Mouse (Mus musculus): ENCODE data around the gene Akip1. TPM values are rescaled to one million over a fixed set of nuclear protein-coding genes. Genes with fewer than 3 reads are reported as not detected.

Akip1 gene
- total and polyA plus RNA-seq, 2 experiments from 2014 or later = 15.5 to 17.5 TPM

DNA sequence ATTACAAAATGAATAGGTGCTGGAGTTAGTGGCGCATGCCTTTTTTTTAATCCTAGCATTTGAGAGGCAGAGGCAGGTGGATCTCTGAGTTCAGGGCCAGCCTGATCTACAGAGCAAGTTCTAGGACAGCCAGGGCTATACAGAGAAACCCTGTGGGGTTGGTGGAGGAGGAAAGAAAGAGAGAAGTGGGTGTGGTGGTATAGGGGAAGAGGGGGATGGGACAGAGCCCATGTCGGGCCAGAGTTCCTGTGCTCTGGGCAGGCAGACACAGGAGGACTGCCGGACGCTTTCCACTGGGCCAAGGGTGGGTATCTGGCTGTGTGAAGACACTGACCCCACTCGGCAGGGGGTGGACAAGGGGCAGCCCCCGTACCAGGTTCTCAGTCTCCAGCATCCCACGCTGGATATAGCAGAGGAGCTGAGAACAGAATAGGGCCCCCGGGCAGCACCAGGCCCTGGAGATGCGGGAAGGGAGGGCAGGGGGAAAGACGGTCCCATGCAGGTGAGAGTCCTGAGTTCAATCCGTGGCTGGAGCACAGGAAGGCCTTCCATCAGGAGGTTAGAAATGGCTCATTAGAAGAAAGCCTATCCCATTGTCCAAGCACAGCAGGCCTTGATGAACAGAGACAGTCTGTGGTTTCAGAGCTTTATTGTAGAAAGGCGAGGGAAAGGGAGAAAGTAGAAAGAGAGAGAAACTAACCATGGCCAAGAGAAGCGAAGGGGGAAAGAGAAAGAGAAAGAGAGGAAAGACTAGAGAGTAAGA is 8.7 kb upstream of the Akip1 start:
- TF ChIP-seq CTCF (IDR thresholded peaks at IDR 0.05; ENCODE audit: low read depth) = no peak
- no peaks in the 10 kb centered on the region for H3K9me3 ChIP-seq (ENCODE audit: low read length)
- DNase-seq = no peak
- H3K4me2 ChIP-seq (ENCODE audit: low read depth) = no peak overlapping the region
- no peaks in the 10 kb centered on the region for H3K27me3 ChIP-seq (ENCODE audit: insufficient read depth, low read length)
- no peaks in the 10 kb centered on the region for H3K4me1 ChIP-seq (ENCODE audit: insufficient read depth)
- no peak overlapping the region for H3K27ac ChIP-seq (ENCODE audit: low read depth, low read length)
- no peak overlapping the region for H3K4me3 ChIP-seq (ENCODE audit: low read depth, low read length)
- H3K9ac ChIP-seq = no peak overlapping the region
- H3K36me3 ChIP-seq (ENCODE audit: insufficient read depth) = no peaks in the 10 kb centered on the region
- ATAC-seq = no peak
- WGBS = 80% methylated on average over 13 of the region's 13 CpGs

DNA sequence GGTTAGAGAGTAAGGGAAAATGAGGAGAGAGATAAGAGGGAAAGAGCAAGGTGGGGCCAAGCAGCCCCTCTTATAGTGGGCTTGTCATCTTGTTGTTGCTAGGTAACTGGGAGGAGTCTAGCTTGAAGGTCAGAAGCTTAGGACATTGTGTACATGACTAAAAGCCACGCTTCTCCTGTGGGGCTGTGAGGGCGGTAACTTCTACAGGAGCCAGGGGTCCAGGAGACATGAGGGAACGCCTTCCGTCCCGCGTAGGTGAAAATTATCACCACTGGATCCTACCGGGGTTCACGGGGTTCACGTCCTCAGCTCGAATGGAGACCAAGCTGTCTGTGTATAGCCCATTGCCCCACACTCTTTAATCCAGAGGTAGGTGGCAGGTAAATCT is 8.2 kb upstream of the Akip1 start:
- TF ChIP-seq CTCF (IDR thresholded peaks at IDR 0.05; ENCODE audit: low read depth) = no peak
- no peak overlapping the region for H3K4me2 ChIP-seq (ENCODE audit: low read depth)
- no peak for ATAC-seq
- no peaks in the 10 kb centered on the region for H3K9me3 ChIP-seq (ENCODE audit: low read length)
- H3K4me1 ChIP-seq (ENCODE audit: insufficient read depth) = no peaks in the 10 kb centered on the region
- H3K36me3 ChIP-seq (ENCODE audit: insufficient read depth) = no peaks in the 10 kb centered on the region
- no peaks in the 10 kb centered on the region for H3K27me3 ChIP-seq (ENCODE audit: insufficient read depth, low read length)
- H3K4me3 ChIP-seq (ENCODE audit: low read depth, low read length) = no peak overlapping the region
- H3K27ac ChIP-seq (ENCODE audit: low read depth, low read length) = no peak overlapping the region
- WGBS = 92% methylated on average over 10 of the region's 10 CpGs
- H3K9ac ChIP-seq = no peak overlapping the region
- no peak for DNase-seq

DNA sequence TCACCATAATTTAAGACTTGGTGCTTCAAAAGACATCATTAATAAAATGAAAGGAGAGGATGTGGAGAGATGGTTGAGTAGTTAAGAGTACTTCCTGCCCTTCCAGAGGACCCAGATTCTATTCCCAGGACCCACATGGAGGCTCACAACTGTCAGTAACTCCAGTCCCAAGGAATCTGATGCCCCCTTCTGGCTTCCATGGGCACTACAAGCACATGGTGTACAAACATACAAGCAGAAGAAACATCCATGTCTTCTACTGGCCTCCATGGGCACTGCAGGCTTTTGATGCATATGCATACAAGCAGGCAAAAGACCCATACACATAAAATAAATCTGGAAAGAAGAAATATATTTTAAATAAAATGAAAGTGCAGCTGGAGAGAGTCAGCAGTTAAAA is 3.3 kb upstream of the Akip1 start:
- Histone ChIP-seq H3K27me3 (ENCODE audit: insufficient read depth, low read length) (no peaks in the 10 kb centered on the region), H3K4me2 (ENCODE audit: low read depth) (no peak overlapping the region), H3K9ac (no peak overlapping the region), H3K4me3 (ENCODE audit: low read depth, low read length) (no peak overlapping the region), H3K27ac (ENCODE audit: low read depth, low read length) (no peak overlapping the region), H3K4me1 (ENCODE audit: insufficient read depth) (no peaks in the 10 kb centered on the region), H3K9me3 (ENCODE audit: low read length) (no peaks in the 10 kb centered on the region), H3K36me3 (ENCODE audit: insufficient read depth) (no peaks in the 10 kb centered on the region)
- TF ChIP-seq CTCF (IDR thresholded peaks at IDR 0.05; ENCODE audit: low read depth) = peak; percentile 32; the same call in 1 of the 2 replicates
- DNase-seq = no peak
- ATAC-seq = no peak

DNA sequence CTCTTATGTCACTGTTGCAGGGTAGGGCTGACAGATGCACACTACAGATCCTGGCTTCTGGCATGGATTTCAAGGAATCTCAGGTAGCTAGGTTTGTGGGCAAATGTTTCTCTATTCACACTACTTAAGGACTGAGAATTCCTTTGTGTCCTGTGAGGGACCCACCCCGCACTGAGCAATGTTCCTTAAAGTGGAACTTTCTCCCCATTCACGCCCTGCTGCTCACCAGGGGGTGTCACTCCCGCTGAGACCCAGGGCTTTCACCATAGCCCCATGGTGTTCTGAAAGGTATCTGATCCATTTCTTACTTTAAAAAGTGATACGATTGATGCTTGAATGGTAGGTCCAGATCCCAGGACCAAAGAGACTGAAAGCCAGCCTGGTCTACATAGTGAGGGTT is 769 bp upstream of the Akip1 start:
- no peak overlapping the region for H3K9ac ChIP-seq
- no peaks in the 10 kb centered on the region for H3K27me3 ChIP-seq (ENCODE audit: insufficient read depth, low read length)
- H3K9me3 ChIP-seq (ENCODE audit: low read length) = no peaks in the 10 kb centered on the region
- no peak for DNase-seq
- H3K4me2 ChIP-seq (ENCODE audit: low read depth) = peak overlapping the region; percentile 71
- H3K4me3 ChIP-seq (ENCODE audit: low read depth, low read length) = peak overlapping the region; percentile 73; the same call in 1 of the 2 replicates
- no peak for TF ChIP-seq CTCF (IDR thresholded peaks at IDR 0.05; ENCODE audit: low read depth)
- WGBS = 35% methylated on average over 4 of the region's 4 CpGs
- no peak for ATAC-seq
- no peaks in the 10 kb centered on the region for H3K4me1 ChIP-seq (ENCODE audit: insufficient read depth)
- no peaks in the 10 kb centered on the region for H3K36me3 ChIP-seq (ENCODE audit: insufficient read depth)
- no peak overlapping the region for H3K27ac ChIP-seq (ENCODE audit: low read depth, low read length)

DNA sequence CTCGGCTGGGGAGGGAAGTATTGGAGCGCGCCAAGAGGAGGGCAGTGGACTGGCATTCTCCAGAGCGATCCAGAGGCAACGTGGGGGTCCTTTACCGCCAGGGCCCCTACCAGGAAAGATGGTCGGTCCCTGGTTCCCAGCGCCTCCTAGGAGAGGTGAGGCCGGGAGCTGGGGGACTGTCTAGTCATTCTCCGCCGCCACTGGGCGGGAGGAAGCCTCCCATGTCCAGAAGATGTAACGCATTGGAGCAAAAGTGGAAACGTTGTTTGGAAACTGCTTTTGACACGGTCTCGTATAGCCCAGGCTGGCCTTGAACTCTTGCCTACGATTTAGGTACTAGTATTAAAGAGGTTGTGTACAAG is 507 bp downstream of the Akip1 start:
- Histone ChIP-seq H3K36me3 (ENCODE audit: insufficient read depth) (0 out of 2 replicates have a peak, but pooled peaks cover 2% of the 10 kb centered on the region), H3K9ac (peak overlapping the region; percentile 65), H3K27me3 (ENCODE audit: insufficient read depth, low read length) (no peaks in the 10 kb centered on the region), H3K9me3 (ENCODE audit: low read length) (no peaks in the 10 kb centered on the region), H3K4me2 (ENCODE audit: low read depth) (peak overlapping the region; percentile 71), H3K27ac (ENCODE audit: low read depth, low read length) (no peak overlapping the region; the same call in 1 of the 2 replicates), H3K4me1 (ENCODE audit: insufficient read depth) (no peaks in the 10 kb centered on the region), H3K4me3 (ENCODE audit: low read depth, low read length) (peak overlapping the region; percentile 73)
- DNase-seq = no peak
- 2% methylated on average over 17 of the region's 17 CpGs for WGBS
- ATAC-seq = no peak
- no peak for TF ChIP-seq CTCF (IDR thresholded peaks at IDR 0.05; ENCODE audit: low read depth)

DNA sequence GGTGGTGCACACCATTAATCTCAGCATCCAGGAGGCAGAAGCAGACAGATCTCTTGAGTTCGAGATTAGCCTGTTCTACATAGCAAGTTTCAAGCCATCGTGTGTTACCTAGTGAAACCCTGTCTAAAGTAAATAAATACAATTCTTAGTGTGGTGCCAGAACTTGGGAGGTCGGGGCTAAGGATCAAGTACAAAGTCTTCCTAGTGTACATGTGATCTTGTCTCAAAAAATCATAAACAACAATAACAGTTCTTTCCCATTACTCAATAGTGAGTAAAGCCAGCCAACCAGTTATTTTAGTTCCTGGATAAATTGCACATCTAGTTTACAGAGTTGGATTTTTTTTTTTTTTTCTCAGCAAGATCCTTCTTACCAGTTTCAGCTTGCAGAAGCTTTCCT is 971 bp downstream of the Akip1 start:
- no peak for TF ChIP-seq CTCF (IDR thresholded peaks at IDR 0.05; ENCODE audit: low read depth)
- no peaks in the 10 kb centered on the region for H3K9me3 ChIP-seq (ENCODE audit: low read length)
- H3K9ac ChIP-seq = no peak overlapping the region; the same call in 1 of the 2 replicates
- WGBS = 76% methylated on average over 3 of the region's 3 CpGs
- H3K4me3 ChIP-seq (ENCODE audit: low read depth, low read length) = peak overlapping the region; percentile 73
- H3K4me2 ChIP-seq (ENCODE audit: low read depth) = peak overlapping the region; percentile 71
- no peak for ATAC-seq
- DNase-seq = no peak
- H3K27me3 ChIP-seq (ENCODE audit: insufficient read depth, low read length) = no peaks in the 10 kb centered on the region
- H3K36me3 ChIP-seq (ENCODE audit: insufficient read depth) = 0 out of 2 replicates have a peak, but pooled peaks cover 4% of the 10 kb centered on the region
- no peaks in the 10 kb centered on the region for H3K4me1 ChIP-seq (ENCODE audit: insufficient read depth)
- no peak overlapping the region for H3K27ac ChIP-seq (ENCODE audit: low read depth, low read length)

DNA sequence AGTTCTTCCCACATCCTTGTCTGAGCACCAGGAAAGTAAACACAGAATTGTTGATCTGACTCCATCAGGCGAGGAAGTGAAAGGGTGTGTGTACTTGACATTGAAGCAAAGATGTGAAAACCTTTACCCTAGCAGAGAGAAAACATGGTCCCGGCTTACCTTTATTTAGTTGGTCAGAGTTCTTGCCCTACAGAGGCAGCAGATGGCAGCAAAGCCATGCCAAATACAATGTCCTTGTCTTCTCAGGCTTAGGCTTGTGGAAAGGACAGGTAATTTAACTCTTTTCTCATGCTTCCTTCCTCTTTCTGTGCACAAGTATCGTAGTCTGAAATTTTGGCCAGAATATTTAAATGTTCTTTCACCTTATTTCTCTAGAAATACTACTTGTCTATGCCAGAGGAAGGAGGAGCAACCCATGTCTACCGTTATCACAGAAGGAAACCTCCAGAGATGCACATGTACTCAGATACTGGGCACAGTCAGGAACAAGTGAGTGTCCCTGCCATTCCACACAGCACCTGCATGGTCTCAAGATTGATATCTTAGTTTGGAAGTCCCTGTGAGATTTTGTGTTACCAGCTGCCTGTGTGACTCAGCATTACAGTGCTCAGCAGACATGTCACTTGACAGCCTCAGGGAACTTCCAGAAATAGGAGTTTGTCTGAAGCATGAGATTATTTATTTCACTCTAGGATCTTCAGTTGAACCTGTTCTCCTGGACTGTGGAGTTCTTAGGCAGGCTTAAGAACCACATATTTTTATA is 3.7 kb downstream of the Akip1 start:
- no peaks in the 10 kb centered on the region for H3K4me1 ChIP-seq (ENCODE audit: insufficient read depth)
- H3K9ac ChIP-seq = no peak overlapping the region
- H3K4me2 ChIP-seq (ENCODE audit: low read depth) = no peak overlapping the region
- H3K9me3 ChIP-seq (ENCODE audit: low read length) = no peaks in the 10 kb centered on the region
- WGBS = 56% methylated on average over 4 of the region's 4 CpGs
- no peak overlapping the region for H3K4me3 ChIP-seq (ENCODE audit: low read depth, low read length)
- H3K27me3 ChIP-seq (ENCODE audit: insufficient read depth, low read length) = no peaks in the 10 kb centered on the region
- H3K27ac ChIP-seq (ENCODE audit: low read depth, low read length) = no peak overlapping the region
- 0 out of 2 replicates have a peak, but pooled peaks cover 10% of the 10 kb centered on the region for H3K36me3 ChIP-seq (ENCODE audit: insufficient read depth)
- peak; percentile 73 for DNase-seq
- TF ChIP-seq CTCF (IDR thresholded peaks at IDR 0.05; ENCODE audit: low read depth) = peak; percentile 77
- no peak for ATAC-seq

All from forebrain, postnatal 0 days (tissue).